Mouse (Mus musculus): Measurements from ENCODE around the gene Lin7a.

DNA sequence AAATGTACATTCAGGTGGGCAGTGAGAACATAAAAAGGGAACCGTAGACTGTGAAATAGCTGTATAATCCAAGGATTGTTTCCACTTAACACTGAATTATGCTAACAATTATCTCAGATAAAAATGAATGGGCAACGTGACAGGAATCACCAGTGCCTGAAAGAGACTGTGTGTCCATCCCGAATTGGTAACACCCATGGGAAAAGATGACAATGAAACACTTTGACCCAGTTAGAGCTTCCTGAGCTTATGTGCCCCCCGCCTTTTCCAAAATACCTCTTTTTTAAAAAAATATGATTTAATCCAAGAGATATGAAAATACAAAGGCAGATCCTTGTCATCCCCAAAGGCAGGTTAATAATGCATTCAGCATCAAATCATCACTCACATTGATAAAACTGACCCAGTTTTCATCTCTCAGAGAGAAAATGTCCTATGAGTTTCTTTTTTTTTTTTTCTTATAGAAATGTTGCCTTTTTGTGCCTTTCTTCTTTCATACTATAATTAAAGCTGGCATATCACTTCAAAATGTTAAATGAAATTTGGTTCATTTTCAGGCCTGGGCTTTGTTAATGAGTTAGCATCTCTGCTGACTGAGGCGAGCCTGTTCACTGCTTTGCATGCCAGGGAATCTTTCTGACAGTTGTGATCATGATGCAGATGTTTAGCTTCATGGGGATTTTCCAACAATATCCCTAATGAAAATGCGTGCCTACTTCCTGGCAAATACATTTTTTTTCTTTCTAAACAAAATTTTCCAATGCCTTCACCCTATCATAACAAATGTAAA is 80.4 kb downstream of the Lin7a start:
- TF ChIP-seq MYOG (IDR thresholded peaks at IDR 0.05; ENCODE audit: control insufficient read depth, extremely low read depth, insufficient read length) (no peak), CTCF (IDR thresholded peaks at IDR 0.05; ENCODE audit: control insufficient read depth, insufficient read depth, insufficient read length) (no peak), USF1 (IDR thresholded peaks at IDR 0.05; ENCODE audit: low read depth) (no peak), MAX (IDR thresholded peaks at IDR 0.05) (no peak), CEBPB (IDR thresholded peaks at IDR 0.05; ENCODE audit: low read depth) (no peak), FOSL1 (IDR thresholded peaks at IDR 0.05; ENCODE audit: insufficient read depth, low read length, poor library complexity, severe bottlenecking) (no peak), MYOD1 (IDR thresholded peaks at IDR 0.05; ENCODE audit: control insufficient read depth, insufficient read length, low read depth) (no peak)

Data from C2C12 (cell line).